Mouse (Mus musculus): Measurements from ENCODE around the gene Col1a2. TPM values are rescaled to one million over a fixed set of nuclear protein-coding genes. Genes with fewer than 3 reads are reported as not detected.
A peak's percentile ranks its signal among the peaks of the same experiment; 100 is the strongest.

The Col1a2 gene
- total RNA-seq (2014; fragmentation: Nextera tagmentation) (not detected in 2 replicates), total RNA-seq (2017) (0.13 TPM in 1 of 2 replicates, not detected in the other)

DNA sequence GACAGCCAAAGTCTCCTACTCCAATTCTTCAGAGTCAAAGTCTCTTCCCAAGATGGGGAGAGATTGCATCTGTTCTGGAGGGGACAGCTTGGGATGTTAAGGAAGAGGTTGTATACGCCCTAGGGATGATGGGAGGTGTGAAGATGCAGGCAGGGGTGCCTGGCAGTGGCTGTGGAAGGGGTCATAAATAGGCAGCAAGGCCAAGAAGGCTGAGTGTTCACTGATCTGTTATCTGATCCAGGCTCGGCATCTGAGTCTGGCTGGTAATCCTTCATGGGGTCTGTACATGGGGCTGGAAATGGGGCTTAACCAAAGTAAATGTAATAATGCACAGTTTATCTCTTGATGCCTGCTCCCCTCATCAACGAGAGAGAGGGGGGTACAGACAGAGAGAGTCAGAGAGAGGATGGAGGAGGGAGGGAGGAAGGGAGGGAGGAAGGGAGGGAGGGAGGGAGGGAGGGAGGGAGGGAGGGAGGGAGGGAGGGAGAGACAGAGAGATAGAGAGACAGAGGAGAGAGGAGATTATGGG lies at the start of gene Col1a2:
Gene Col1a2, plus strand, starts transcription at position 212 of the 529 bp plus-strand sequence.
- ATAC-seq (replicated peaks; ENCODE audit: poor library complexity, severe bottlenecking), result no peak

DNA sequence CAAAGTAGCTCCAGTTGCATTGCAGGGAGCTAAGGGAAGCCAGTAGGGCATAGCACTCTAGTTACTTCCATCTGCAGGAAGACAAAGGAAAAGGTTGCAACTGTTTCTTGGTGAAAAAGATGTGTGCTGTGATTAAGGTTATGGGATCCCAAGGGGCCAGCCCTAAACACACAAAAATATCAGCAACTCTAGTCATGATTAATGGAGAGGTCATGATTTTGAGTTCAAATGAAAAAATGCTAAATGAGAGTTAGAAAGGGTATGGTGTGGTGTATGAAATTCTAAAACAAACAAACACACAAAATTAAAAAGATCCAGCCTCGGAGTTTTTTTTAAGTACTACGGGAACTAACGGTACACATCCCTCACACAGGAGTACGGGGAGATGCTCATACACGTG lies 49.1 kb upstream of the Col1a2 start:
- ATAC-seq (replicated peaks; ENCODE audit: poor library complexity, severe bottlenecking), result no peak

DNA sequence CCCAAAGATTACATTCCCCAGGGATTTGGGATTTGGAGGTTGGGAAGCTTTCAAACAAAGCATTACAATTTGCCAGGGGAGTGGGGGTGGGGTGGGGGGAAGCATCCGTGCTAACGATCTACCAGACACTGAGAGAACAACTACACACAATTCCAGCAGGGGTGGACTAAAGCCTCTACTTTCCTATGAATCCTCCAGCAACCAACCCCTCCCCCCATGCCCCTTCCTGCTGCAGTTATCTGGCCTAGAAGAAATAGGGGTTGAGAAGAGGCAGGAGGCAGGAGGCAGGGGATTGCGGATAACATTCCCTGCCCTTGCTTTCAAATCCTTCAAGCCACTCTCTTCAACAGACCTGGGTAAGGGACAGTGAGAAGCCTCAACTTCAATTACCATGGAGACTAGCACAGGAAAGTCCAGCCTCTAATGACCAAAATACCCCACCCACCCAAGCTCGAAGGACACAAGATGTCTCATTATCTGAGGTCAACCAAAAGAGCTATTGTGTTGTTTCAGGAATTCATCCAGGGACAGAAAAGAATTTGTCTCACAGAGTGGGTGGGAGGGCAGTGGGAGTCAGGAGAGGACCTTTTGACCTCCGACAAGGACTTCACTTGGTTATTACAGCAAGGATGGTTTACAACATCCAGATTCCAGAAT lies 48.5 kb upstream of the Col1a2 start:
- no peak for ATAC-seq (replicated peaks; ENCODE audit: poor library complexity, severe bottlenecking)

DNA sequence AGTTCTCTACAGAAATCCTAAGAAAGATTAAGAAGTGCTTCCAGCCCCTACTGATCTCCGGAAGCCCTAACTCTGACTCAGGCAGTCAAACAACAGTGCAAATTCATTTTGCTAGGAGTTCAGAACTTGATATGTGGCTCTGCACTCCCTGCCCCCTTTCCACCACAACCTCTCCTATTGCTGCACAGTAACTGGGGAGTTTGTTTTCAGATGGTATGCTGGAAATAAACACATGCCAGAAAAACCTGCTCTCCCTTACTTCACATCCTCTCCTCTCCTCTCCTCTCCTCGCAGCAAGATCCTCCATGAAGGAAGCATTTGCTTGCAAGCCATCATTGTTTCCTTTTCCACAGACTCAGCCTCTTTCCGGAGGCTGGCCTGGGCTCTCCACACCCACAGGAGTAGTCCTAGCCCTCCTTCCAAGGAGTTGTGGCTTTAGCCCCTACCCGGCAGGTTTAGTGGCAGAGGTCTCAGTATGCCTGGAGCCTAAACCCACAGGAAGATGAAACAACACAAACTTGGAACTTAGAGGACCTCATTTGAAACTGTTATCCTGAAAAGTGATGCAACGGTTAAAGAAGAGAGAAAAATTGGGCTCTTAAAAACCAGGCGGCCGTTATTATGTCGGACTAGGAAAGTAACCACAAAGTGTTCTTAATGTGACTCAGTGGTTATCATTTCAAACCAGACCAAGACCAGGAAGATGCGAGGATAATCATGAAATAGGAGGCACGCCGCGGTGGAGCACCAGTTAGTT lies 47.7 kb upstream of the Col1a2 start:
- no peak for ATAC-seq (replicated peaks; ENCODE audit: poor library complexity, severe bottlenecking)

DNA sequence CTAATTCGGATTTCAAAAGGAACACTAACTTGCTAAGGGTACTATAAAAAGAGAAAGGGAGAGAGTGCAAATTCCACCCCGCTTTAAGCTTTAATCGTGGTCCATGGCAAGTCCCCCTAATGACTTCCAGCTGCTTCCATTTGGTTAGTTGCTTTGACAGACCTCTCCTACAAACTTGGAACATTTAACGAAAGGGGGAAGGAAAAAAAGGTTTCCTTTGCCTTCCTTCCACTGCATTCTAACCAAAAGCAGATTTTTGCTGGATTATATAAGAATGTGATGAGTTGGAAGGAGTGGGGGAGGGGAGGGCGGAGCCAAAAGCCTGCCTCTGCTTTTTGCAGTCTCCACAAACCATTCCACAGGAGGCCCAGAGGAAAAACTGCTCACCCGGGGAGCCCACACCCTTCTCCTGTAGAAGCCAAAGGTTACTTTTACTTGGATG lies 47.0 kb upstream of the Col1a2 start:
- no peak for ATAC-seq (replicated peaks; ENCODE audit: poor library complexity, severe bottlenecking)

DNA sequence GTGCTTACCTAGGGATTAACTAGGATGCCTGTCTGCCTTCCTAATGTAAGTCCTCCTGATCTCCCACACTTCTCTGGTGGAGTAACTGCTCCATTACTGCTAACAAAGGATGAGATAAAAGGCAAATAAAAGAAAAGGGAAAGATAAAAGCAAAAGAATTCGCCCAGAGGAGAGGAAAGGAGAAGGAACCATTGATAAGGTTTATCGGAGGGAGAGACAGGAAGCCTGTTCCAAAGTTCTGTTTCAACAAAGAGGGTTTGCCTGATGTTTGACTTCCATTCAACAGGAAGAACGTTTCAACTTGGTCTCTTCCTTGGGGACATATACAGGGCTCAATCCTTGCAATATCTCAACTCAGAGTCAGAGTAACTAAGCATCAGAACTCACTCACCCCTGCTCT lies 39.3 kb upstream of the Col1a2 start:
- ATAC-seq (replicated peaks; ENCODE audit: poor library complexity, severe bottlenecking), result no peak

DNA sequence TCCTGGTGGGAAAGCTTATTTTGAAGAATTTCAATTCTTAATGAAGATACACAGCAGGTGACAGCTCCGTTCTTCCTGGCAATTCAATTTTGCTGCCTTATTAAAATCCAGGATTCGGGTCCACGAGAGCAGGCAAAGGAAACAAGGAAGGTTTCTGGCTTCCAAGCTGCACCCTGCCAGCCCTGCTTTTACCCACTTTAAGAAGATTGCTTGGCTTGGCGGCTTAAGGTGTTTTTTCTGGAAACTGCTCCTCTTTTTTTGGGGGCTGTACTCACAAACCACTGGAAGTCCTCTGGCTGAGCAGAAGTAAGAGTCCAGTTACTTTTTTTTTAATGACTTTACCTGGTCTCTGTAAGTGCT lies 21.1 kb upstream of the Col1a2 start:
- no peak for ATAC-seq (replicated peaks; ENCODE audit: poor library complexity, severe bottlenecking)

DNA sequence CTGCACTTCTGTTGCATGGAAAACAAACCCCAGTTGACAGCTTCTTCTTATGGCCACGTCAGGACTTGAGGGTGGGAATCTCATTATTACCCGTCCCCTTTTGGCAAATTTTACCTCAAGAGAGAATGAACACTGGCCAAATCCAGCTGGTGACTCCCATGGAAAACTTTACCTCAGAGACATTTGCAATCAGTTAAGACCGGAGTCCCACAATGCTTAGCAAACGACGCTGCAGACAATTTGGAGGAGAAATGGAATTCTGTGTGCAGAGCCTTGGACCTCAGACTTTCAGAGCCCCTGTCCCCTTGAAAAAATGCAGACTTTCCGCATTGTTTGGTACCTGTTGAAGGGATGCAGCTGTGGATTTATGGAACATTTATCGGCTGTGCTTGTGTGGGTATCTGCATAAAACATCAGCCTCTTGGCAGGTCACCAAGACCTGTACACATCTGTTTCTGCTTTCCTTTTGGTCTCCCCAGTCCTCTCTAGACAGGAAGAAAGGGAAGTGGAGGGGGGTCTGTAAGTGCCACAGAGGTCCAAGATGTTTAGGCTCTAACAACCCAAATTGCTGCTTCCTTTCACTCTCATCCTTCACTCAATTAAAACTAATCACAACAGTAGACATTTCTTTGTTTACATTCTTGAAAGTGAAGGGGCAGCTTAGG lies 20.5 kb upstream of the Col1a2 start:
- ATAC-seq (replicated peaks; ENCODE audit: poor library complexity, severe bottlenecking), result no peak

DNA sequence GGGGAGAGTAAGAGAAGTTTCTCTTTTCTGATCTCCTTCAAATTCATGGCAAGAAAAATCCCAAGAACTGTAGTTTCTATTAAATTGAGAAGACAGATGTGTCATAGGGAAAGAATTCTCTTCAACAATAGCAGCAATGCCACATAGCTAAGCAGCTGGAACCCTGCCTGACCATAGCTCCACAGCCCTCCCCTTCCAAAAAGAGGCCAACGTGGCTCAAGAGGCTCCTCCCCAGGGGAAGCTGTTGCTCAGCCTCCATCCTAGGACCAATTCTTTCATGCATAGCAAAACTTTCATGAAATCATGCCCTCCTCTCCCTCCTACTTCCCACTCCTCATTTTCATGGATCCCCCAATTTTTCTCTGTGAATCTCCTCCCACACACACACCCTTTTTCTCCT lies 16.3 kb upstream of the Col1a2 start:
- ATAC-seq (replicated peaks; ENCODE audit: poor library complexity, severe bottlenecking), result no peak

DNA sequence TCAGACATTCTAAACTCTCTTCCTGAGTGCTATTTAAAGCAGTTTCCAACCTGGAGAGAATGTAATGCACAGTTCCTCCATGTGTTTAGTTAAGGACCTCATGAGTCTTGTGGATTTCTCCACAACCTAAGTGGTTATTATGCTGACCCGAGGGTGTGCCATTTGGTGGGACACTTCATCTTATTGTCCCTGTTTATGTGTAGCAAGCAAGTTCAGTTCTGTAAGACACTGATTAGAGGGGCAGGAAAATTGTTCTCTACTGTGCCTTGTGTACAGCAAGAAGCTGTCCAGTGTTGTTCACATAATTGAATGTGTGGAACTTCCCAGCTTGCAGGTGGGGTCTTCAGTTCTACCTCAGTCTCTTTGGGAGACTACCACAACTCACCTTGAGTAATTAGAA lies 15.6 kb upstream of the Col1a2 start:
- ATAC-seq (replicated peaks; ENCODE audit: poor library complexity, severe bottlenecking), result no peak

DNA sequence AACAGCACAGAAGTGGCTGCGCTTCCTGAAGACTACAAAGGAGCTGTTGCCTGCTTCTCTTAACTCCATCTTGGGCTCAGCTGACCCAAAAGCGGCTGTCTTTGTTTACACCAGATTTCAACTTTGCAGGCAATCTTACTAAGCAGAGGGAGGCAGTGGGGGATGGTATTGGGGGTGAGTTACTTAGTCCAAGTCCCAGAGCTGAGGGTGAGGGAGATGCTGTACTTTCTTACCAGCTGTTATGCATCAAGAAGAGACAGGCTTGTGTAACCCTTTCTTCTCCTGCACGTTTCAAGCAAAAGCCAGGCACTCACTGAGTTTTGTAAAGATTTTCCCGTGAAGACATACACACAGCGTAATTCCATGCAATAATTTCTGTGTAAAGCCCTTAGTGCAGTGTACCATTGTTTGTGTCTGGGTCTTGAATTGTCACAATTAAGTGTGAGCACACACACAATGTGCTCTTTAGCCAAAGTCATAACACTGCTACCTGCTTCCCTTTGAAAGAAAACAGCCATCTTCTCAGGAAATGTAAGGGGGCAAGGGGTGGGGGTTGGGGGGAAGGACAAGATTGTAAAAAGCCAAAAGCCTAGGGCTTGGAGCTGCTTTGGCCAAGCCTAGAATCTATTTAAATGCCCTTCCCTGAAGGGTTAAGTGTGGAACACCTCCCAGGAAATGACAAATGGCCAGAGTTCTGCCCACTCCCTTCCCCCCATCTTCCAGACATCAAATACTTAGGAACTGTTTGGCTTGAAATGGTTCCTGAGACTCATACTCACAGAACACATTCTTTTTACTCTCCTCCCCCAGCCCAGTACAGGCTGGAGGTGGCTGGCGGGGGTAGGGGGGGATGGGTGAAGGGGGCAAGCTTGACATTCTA lies 15.0 kb upstream of the Col1a2 start:
- ATAC-seq (replicated peaks; ENCODE audit: poor library complexity, severe bottlenecking), result no peak

DNA sequence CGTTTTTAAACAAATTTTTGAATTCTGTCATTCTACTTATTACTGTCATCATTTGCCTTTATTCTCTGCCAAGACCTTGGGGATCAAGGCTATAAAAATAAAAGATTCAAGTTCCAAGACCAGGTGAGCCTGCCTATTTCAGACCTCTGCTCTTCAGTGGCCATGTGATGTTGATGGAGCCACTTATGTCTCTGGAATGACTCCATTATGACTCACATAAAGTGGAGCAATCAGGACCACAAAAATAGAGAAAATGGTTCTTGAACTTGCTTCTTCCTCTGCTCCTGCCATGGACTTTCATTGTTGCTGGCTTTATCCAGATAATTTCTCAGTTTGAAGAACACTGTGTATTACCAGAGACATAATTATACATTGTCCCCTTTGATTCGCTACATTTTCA lies 10.9 kb upstream of the Col1a2 start:
- no peak for ATAC-seq (replicated peaks; ENCODE audit: poor library complexity, severe bottlenecking)

DNA sequence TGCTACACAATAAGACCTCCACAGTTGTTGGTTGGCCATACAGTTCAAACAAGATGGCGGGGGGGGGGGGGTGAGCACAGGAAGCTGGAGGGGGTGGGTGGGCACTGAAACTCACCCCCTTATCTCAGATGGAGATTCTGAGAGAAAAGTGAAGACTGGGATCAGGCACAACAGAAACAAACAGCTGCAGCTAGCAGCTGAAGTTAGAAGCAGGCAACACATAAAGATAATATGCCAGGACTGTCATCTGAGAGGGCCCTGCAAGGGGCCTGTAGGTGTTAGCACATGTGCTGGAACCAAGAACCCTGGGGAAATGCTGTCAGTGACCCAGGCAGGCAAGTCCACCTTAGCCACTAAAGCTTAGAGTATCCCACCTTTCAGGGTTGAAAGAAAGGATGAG lies 8.2 kb upstream of the Col1a2 start:
- ATAC-seq (replicated peaks; ENCODE audit: poor library complexity, severe bottlenecking), result no peak

DNA sequence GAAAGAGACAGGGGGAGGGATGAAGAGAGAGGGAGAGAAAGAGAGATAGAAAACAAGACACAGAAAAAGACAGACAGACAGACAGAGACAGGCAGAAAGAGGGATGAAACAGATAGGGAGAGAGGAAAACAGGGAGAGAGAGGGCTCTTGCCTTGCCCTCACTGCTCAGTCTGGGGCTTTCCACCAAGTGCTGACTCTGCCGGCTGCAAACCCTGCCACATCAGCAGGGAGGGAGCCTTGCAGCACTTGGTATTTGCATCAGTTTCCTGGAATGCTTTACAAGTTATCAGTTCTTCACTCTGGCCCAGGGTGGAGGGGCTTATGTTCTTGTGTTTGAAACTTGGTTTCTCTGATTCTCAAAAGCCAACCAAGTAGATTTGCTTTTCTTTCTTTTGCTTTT lies 1.5 kb upstream of the Col1a2 start:
- no peak for ATAC-seq (replicated peaks; ENCODE audit: poor library complexity, severe bottlenecking)

DNA sequence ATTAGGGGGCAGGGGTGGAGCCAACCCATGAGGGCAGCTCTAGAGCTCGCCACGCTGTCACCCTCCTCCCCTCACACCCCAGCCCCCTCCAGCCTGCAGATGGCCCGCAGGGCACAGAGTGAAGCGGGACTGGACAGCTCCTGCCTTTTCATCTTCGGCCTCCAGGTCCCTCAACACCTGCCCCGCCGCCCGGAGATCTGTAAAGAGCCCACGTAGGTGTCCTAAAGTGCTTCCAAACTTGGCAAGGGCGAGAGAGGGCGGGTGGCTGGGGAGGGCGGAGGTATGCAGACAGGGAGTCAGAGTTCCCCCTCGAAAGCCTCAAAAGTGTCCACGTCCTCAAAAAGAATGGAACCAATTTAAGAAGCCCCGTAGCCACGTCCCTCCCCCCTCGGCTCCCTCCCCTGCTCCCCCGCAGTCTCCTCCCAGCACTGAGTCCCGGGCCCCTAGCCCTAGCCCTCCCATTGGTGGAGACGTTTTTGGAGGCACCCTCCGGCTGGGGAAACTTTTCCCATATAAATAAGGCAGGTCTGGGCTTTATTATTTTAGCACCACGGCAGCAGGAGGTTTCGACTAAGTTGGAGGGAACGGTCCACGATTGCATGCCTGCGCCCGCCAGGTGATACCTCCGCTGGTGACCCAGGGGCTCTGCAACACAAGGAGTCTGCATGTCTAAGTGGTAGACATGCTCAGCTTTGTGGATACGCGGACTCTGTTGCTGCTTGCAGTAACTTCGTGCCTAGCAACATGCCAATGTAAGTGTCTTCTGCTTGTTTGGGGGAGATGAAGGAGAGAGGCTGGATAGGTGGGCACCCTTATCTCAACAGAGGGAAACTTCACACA lies 764 bp downstream of the Col1a2 start:
- peak; percentile 40 for ATAC-seq (replicated peaks; ENCODE audit: poor library complexity, severe bottlenecking)

DNA sequence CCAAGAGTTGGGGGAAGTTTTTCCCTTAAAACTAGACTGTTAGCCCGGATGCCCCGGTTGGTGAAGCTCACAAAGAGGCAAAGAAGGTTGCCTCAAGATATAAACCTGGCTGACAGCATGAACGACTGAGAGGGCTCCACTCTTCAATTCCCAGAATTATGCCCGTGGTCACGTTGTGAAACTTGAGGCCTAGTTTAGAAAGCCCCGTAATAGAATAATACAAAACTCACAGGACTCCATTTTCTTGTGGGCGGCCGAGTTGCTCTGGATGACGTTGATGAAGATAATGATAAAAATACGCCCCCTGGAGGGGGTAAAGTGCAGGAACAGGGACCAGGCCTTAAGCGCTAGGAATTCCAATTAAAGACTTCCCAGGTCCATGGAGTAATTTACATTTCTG lies 1.5 kb downstream of the Col1a2 start:
- ATAC-seq (replicated peaks; ENCODE audit: poor library complexity, severe bottlenecking), result no peak

DNA sequence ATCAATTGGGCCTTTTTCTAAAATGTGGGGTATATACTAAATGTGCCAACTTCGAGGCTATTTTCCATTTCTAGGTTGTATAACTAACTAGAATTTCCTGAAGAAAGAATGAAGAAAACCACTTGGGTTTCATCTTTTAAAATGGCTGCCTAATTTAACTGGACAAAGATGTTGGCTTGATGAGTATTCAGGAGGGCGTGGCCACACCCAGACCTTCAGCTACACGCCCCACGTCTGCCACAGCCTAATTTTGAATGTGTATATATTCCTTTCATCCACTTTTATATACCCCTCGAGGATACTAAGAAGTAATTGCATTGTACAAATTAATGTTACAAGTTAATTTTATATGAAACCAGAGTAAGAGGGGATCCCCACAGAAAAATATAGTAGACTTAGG lies 2.2 kb downstream of the Col1a2 start:
- ATAC-seq (replicated peaks; ENCODE audit: poor library complexity, severe bottlenecking), result no peak

DNA sequence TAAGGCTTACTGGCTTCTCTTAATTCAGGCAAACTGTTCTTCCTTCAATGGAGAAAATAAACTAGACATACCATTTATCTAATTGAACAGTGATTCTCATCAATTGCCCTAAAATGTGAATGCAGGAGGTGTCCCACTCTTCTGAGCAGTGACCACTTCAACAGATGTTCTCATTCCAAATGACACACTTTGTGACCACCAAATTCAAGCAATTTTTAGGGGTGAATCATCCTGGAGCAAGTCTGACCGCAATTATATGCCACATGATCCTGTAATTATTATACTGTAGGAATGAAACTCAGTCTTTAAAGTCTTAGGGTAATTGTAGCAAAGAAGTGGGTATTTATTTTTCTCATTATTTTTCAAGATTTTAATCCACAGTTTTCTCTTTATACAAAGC lies 2.7 kb downstream of the Col1a2 start:
- ATAC-seq (replicated peaks; ENCODE audit: poor library complexity, severe bottlenecking), result no peak

DNA sequence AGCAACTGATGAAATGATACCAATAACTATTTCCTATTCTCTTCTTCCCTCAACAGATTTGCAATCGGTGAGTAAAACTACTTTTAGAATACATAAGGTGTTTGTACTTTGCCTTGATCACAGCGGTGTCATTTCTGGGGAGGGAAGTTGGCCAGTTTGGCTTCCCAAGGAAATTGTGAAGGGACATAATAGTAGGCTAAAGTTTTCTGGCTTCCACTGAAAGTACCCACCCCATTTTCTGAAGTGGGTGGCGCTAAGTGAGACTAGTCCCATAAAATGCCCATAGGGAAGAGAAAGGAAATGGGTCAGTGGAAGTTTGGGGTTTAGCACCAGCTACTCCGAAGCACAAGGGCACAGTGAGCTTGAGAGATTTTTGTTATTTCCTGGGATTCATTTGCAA lies 3.7 kb downstream of the Col1a2 start:
- ATAC-seq (replicated peaks; ENCODE audit: poor library complexity, severe bottlenecking), result no peak
